Mouse (Mus musculus) left cerebral cortex, postnatal 25 days (tissue): ENCODE measurements around the gene Kcnq5. TPM values are rescaled to one million over a fixed set of nuclear protein-coding genes. Genes with fewer than 3 reads are reported as not detected.

Experiments
- DNase-seq, 2 experiments: peaks; one replicate each; pipeline ENCODE4 v3.0.0; 2022; ENCODE audit warnings: low spot score in 2 of 2, mixed read lengths in 1 of 2
- intact Hi-C: fragments of 180-260 bp; cut with DNase I; formaldehyde crosslinking; loops from one replicate; pipeline ENCODE4 v1.15.1; 2025
- total RNA-seq, 2 experiments: library from RNA; stranded (reverse); gene quantifications; 2 replicates each; pipeline ENCODE4 v1.2.3; 2021

Gene Kcnq5
- total RNA-seq, result 10 to 100 TPM; 75.8 to 84.5 TPM

- intact Hi-C loops, result loop anchor here (1.0 to 5.0 kb wide), 7 partner anchors 251 to 550 kb away; no protein-coding TSS in a partner anchor
- peak; percentile 73 to 77 for DNase-seq
Observed at GRCm38 (mm10) chr1:21961251-21962082, at the start of gene Kcnq5. Gene Kcnq5, minus strand, starts transcription at chr1:21961942.

- no peak for DNase-seq
- intact Hi-C loops, result no loop called here
Observed at GRCm38 (mm10) chr1:21979755-21980154, 18.0 kb upstream of the Kcnq5 start.

GRCm38 (mm10) chr1:21979292-21979691 lies 17.6 kb upstream of the Kcnq5 start:
- DNase-seq, result no peak
- intact Hi-C loops, result no loop called here

- DNase-seq, result no peak
- intact Hi-C loops, result no loop called here
Observed at GRCm38 (mm10) chr1:21974040-21974439, 12.3 kb upstream of the Kcnq5 start.

- intact Hi-C loops, result no loop called here
- DNase-seq, result no peak
Observed at GRCm38 (mm10) chr1:21967139-21967538, 5.4 kb upstream of the Kcnq5 start.

GRCm38 (mm10) chr1:21962896-21963864 lies 1.4 kb upstream of the Kcnq5 start:
- intact Hi-C loops, result loop anchor here (5.0 kb wide), 5 partner anchors 249 to 501 kb away; no protein-coding TSS in a partner anchor
- DNase-seq, result peak; percentile 41 to 65

GRCm38 (mm10) chr1:21962083-21962471 lies 335 bp upstream of the Kcnq5 start:
- intact Hi-C loops, result loop anchor here (5.0 kb wide), 5 partner anchors 250 to 500 kb away; no protein-coding TSS in a partner anchor
- peak; percentile 53 to 67 for DNase-seq

- peak; percentile 52 to 71 for DNase-seq
- intact Hi-C loops, result loop anchor here (1.0 to 5.0 kb wide), 7 partner anchors 252 to 549 kb away; no protein-coding TSS in a partner anchor
Observed at GRCm38 (mm10) chr1:21960421-21961250, 1.1 kb downstream of the Kcnq5 start.

GRCm38 (mm10) chr1:21959648-21960285 lies 2.0 kb downstream of the Kcnq5 start:
- DNase-seq, result peak in 1 of 2 experiments; percentile 37

GRCm38 (mm10) chr1:21958013-21958412 lies 3.7 kb downstream of the Kcnq5 start:
- DNase-seq, result peak in 1 of 2 experiments; percentile 51
- intact Hi-C loops, result no loop called here

More at GRCm38 (mm10) chr1:21959648-21960285, 2.0 kb downstream of the Kcnq5 start:
- intact Hi-C loops, result loop anchor here (2.0 to 5.0 kb wide), 6 partner anchors 253 to 497 kb away; no protein-coding TSS in a partner anchor

- intact Hi-C loops, result no loop called here
- DNase-seq, result peak in 1 of 2 experiments; percentile 57
Observed at GRCm38 (mm10) chr1:21940831-21941230, 20.9 kb downstream of the Kcnq5 start.

- intact Hi-C loops, result no loop called here
Observed at GRCm38 (mm10) chr1:21927182-21927581, 34.6 kb downstream of the Kcnq5 start.

GRCm38 (mm10) chr1:21923293-21923642 lies 38.5 kb downstream of the Kcnq5 start:
- peak in 1 of 2 experiments; percentile 46 for DNase-seq
- intact Hi-C loops, result no loop called here

More at GRCm38 (mm10) chr1:21927182-21927581, 34.6 kb downstream of the Kcnq5 start:
- DNase-seq, result no peak

GRCm38 (mm10) chr1:21922578-21923292 lies 39.0 kb downstream of the Kcnq5 start:
- intact Hi-C loops, result no loop called here
- DNase-seq, result no peak

GRCm38 (mm10) chr1:21919276-21919675 lies 42.5 kb downstream of the Kcnq5 start:
- intact Hi-C loops, result no loop called here
- DNase-seq, result no peak

GRCm38 (mm10) chr1:21896067-21896719 lies 65.5 kb downstream of the Kcnq5 start:
- DNase-seq, result no peak
- intact Hi-C loops, result no loop called here

GRCm38 (mm10) chr1:21883747-21884146 lies 78.0 kb downstream of the Kcnq5 start:
- intact Hi-C loops, result no loop called here
- no peak for DNase-seq
